Comparison of ENCODE assay signal across 17 mouse cellular contexts in the genomic region with DNA sequence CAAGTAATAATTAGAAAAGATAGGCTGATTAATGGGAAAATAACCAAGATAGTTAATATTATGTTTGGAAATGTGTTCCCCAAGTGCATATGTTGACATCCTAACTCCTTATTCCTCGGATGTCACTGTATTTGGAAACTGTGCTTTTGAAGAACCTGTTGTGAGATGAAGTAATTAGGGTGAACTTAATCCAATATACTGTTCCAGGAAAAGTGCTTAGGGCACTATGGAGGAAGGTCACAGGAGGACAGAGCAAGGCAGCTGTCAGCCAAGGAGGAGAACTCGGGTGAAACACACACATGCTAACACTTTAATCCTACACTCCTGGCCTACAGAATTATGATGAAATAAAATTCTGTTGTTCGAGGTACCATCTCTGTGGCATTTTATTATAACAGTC. TPM values are rescaled to one million over a fixed set of nuclear protein-coding genes. Genes with fewer than 3 reads are reported as not detected.
"Had no signal": no experiment of that assay in that cellular context is flagged by ENCODE, and none has a peak within 500 bp of the region (broad histone marks: within the 10 kb centered on the region; RNA-seq: fewer than 3 reads in every experiment).

No protein-coding gene starts in this region.

- H3K27me3 ChIP-seq: neural tube, embryonic 13.5 days; neural tube, embryonic 15.5 days; stomach, embryonic 15.5 days had no signal

- H3K27ac ChIP-seq: neural tube, embryonic 13.5 days; neural tube, embryonic 15.5 days; stomach, embryonic 15.5 days; stomach, postnatal 0 days had no signal

- H3K4me1 ChIP-seq: neural tube, embryonic 13.5 days; neural tube, embryonic 15.5 days; stomach, embryonic 15.5 days had no signal

- DNase-seq: retina, postnatal 1 day; right cerebral cortex, adult 18-20 months; right cerebral cortex, postnatal 14 days; right cerebral cortex, postnatal 25 days; right cerebral cortex, postnatal 4 days; spleen, adult 18-20 months; thymus, adult 18-20 months; thymus, adult 2 months; thymus, postnatal 14 days; thymus, postnatal 25 days; thymus, postnatal 36 days; thymus, postnatal 4 days had no signal

- H3K4me3 ChIP-seq: neural tube, embryonic 13.5 days; neural tube, embryonic 15.5 days; stomach, embryonic 15.5 days had no signal

- H3K9me3 ChIP-seq: neural tube, embryonic 13.5 days; neural tube, embryonic 15.5 days; stomach, embryonic 15.5 days had no signal

- H3K4me2 ChIP-seq: neural tube, embryonic 13.5 days; neural tube, embryonic 15.5 days; stomach, embryonic 15.5 days had no signal

- H3K9ac ChIP-seq: neural tube, embryonic 13.5 days; neural tube, embryonic 15.5 days; stomach, embryonic 15.5 days had no signal

- H3K36me3 ChIP-seq: neural tube, embryonic 13.5 days; neural tube, embryonic 15.5 days; stomach, embryonic 15.5 days had no signal

RNA-seq across cellular contexts. Expression of a gene that starts 40.4 kb away (rescaled TPM):
- polyA plus RNA-seq: neural tube, embryonic 13.5 days; neural tube, embryonic 14.5 days had no signal
